Mouse (Mus musculus) adrenal gland, postnatal 14 days (tissue): Measurements from ENCODE around the gene Prpf6. TPM values are rescaled to one million over a fixed set of nuclear protein-coding genes. Genes with fewer than 3 reads are reported as not detected.

Experiments used
- DNase-seq: peaks from one replicate; pipeline ENCODE4 v3.0.0; 2021; ENCODE audit warnings: mixed read lengths
- microRNA-seq, 2 experiments: library from miRNA; unstranded; fragments of <30 nt; microRNA quantifications; one replicate each; pipeline ENCODE4 v1.2.0; 2021
- total RNA-seq: library from RNA; stranded (reverse); gene quantifications from 2 replicates; pipeline ENCODE4 v1.2.3, GENCODE M21; 2021

Prpf6 gene
- total RNA-seq, 1 experiment from 2014 or later: 59.4 TPM

GRCm38 (mm10) chr2:181689466-181690160, 97.9 kb downstream of the Prpf6 start:
- DNase-seq: no peak

GRCm38 (mm10) chr2:181691083-181691482, 99.4 kb downstream of the Prpf6 start:
- DNase-seq: no peak

DNA sequence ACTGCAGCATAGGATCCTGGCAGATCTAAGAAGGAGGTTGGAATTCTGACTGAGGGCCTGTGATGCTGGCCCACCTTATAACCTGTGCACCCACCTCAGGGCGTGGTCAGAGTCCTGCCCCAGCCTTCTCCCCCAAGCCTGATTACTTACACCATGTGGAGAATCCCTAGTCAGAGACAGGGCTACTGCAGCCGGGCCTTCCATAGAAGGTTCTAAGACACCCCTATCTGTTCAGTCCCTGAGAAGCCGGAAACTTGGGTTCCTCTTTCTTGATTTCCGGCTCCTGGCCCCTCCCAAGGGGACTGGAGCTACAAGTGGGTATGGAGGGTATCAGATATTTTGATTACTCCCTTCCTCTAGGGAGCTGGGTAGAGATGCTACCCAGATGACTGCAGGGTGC, 99.9 kb downstream of the Prpf6 start:
- no peak for DNase-seq

GRCm38 (mm10) chr2:181692304-181692703, 100.6 kb downstream of the Prpf6 start:
- no peak for DNase-seq

DNA sequence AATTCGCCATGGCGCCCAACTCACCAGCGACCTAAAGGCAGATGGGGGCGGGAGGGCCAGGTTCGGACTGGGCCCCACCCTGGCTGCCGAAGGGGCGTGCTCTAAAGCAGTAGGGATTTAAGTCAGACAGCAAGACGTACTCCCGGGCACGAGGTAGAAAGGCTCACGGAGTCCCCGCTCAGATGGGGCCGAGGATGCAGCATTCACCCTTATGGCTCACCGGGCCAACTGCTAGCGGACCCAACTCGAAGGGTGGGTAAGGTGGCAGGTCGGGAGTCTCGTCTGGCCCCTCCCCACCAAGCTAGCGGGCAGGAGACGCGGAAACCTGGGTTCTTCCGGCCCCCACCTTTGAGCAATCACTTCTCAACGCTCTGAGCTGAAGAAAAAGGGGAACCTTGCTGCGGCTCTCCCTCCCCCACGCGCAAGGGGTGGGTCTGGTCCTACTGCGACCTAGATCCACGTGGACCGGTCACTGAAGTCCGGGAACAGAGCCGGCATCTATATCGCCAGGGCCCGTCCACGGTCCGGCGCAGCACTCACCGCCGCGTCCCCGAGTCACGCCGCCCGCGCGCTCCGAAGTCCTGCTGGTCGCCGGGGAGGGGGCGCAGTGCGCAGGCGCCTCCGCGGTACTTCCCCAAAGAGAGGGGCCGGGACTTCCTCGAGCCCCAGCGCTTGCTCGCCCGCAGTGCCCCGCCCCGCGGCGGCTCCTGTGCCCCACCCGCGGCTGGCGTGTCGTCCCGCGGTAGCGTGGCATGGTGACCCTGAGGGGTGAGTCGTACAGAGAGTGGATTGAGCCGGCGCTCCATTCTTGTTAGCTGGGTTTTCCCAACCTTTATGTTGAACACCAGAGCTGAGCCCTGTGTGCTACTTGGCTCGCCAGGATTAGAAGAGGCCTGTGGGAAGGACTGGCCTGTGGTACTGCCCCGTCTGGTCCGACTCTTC, 101.9 kb downstream of the Prpf6 start, which contains the start of gene Rgs19:
Gene Rgs19 (minus strand): TSS at position 639 of the 942 bp plus-strand sequence.
- DNase-seq: peak; percentile 91

GRCm38 (mm10) chr2:181694581-181694980, 102.9 kb downstream of the Prpf6 start:
- DNase-seq: no peak

GRCm38 (mm10) chr2:181695776-181696175, 104.1 kb downstream of the Prpf6 start:
- DNase-seq: no peak

DNA sequence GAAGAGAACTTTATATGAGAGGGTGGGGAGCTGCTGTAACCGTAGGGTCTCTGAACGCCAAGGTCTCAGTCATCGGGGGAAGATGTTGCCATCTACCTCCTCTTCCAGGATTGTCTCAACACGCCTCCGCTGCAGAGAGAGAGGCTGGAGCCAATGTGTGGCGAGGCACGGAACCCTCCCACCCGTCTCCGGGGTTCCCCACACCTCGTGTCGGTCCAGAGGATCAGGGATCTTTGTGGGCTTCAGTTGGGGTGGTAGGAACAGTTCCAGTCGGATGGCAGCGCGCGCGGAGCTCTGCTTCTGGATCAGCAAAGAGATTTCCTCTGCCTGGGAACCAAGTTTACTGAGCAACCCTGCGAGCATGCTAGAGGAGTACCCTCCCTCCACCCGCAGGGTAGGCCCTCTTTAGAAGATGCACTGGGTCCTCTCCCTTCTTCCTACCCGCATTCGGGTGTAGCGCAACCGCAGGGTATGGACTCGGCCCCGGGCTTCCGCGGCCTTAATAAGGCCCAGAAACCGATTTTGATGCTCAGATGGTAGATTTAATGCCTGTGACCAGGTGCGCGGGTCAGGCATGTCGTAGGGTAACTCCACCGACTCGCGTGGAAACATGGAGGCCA, 105.2 kb downstream of the Prpf6 start:
- no peak for DNase-seq

- no peak for DNase-seq
These were observed 106.6 kb downstream of the Prpf6 start, which contains the start of gene Lkaaear1 for GRCm38 (mm10) chr2:181698241-181698640. TSS of gene Lkaaear1 (minus strand) at chr2:181698442.

Small RNA genes within 50 kb of the gene (microRNA-seq; reads per million reads assigned to microRNA genes)
- gene Mir7006: 0 reads per million in 2 experiments

Other genes starting within 250 kb of the Prpf6 start
- 35.3 and 37.9 TPM in 2 replicates for gene Zgpat, start 226.9 kb upstream of the Prpf6 start, total RNA-seq
- 36.4 and 49.3 TPM in 2 replicates for gene Arfrp1, start 226.5 kb upstream of the Prpf6 start, total RNA-seq
- 15.5 and 24.2 TPM in 2 replicates for gene Lime1, start 211.8 kb upstream of the Prpf6 start, total RNA-seq
- gene Zbtb46, start 132.4 kb upstream of the Prpf6 start, total RNA-seq: 17.8 and 20.0 TPM in 2 replicates
- not detected in 2 replicates for gene Abhd16b, start 98.7 kb upstream of the Prpf6 start, total RNA-seq
- 109 and 114 TPM in 2 replicates for gene Tpd52l2, start 94.7 kb upstream of the Prpf6 start, total RNA-seq
- gene Dnajc5, start 71.4 kb upstream of the Prpf6 start, total RNA-seq: 77.3 and 89.9 TPM in 2 replicates
- 68.8 and 77.5 TPM in 2 replicates for gene Uckl1, start 7.0 kb upstream of the Prpf6 start, total RNA-seq
- gene Zfp512b, start 935 bp downstream of the Prpf6 start, total RNA-seq: 57.3 and 67.7 TPM in 2 replicates
- 8.5 and 11.8 TPM in 2 replicates for gene Samd10, start 7.3 kb downstream of the Prpf6 start, total RNA-seq
- gene Gm29797, start 65.2 kb downstream of the Prpf6 start, total RNA-seq: not detected in 2 replicates
- 60.4 and 64.6 TPM in 2 replicates for gene Sox18, start 79.8 kb downstream of the Prpf6 start, total RNA-seq
- gene Tcea2, start 88.4 kb downstream of the Prpf6 start, total RNA-seq: 5.2 and 9.8 TPM in 2 replicates
- 22.4 and 32.1 TPM in 2 replicates for gene Rgs19, start 102.1 kb downstream of the Prpf6 start, total RNA-seq
- gene Lkaaear1, start 106.6 kb downstream of the Prpf6 start, total RNA-seq: not detected in 2 replicates
- gene Oprl1, start 123.1 kb downstream of the Prpf6 start, total RNA-seq: 1.5 and 2.7 TPM in 2 replicates
- gene Myt1, start 171.5 kb downstream of the Prpf6 start, total RNA-seq: 4.1 and 5.2 TPM in 2 replicates
- gene Pcmtd2, start 246.0 kb downstream of the Prpf6 start, total RNA-seq: 47.6 and 52.4 TPM in 2 replicates